Mouse (Mus musculus): ENCODE measurements at regions not wholly inside any gene's neighbourhood (a gene's known extent, or its start where the extent isn't known, plus 50 kb on each side); places are given as distances from the start of the nearest gene placed in this dataset.

GRCm38 (mm10) chrX:57711914-57712313 lies 208.4 kb upstream of the Gpr101 start:
- DNase-seq (ENCODE audit: low read depth) = no peak

- DNase-seq (ENCODE audit: low read depth) = no peak
Observed at GRCm38 (mm10) chrX:57709115-57709877, 205.7 kb upstream of the Gpr101 start.

GRCm38 (mm10) chrX:57708501-57708900 lies 204.9 kb upstream of the Gpr101 start:
- DNase-seq (ENCODE audit: low read depth) = no peak

GRCm38 (mm10) chrX:57707932-57708331 lies 204.4 kb upstream of the Gpr101 start:
- no peak for DNase-seq (ENCODE audit: low read depth)

- DNase-seq (ENCODE audit: low read depth) = no peak
Observed at GRCm38 (mm10) chrX:57706683-57707308, 203.2 kb upstream of the Gpr101 start.

GRCm38 (mm10) chrX:57692506-57692905 lies 188.9 kb upstream of the Gpr101 start:
- DNase-seq (ENCODE audit: low read depth) = no peak

GRCm38 (mm10) chrX:57676764-57677163 lies 173.2 kb upstream of the Gpr101 start:
- DNase-seq (ENCODE audit: low read depth) = no peak

GRCm38 (mm10) chrX:57674955-57675354 lies 171.4 kb upstream of the Gpr101 start:
- DNase-seq (ENCODE audit: low read depth) = peak; percentile 3

- DNase-seq (ENCODE audit: low read depth) = no peak
Observed at GRCm38 (mm10) chrX:57659571-57659970, 156.0 kb upstream of the Gpr101 start.

GRCm38 (mm10) chrX:57656035-57656434 lies 152.5 kb upstream of the Gpr101 start:
- no peak for DNase-seq (ENCODE audit: low read depth)

- no peak for DNase-seq (ENCODE audit: low read depth)
Observed at GRCm38 (mm10) chrX:57655483-57655882, 151.9 kb upstream of the Gpr101 start.
